Mouse (Mus musculus) stomach, embryonic 15.5 days (tissue): ENCODE data around the gene Reep3. TPM values are rescaled to one million over a fixed set of nuclear protein-coding genes. Genes with fewer than 3 reads are reported as not detected.

Experiments used
- ATAC-seq: fragments of 200-750 bp; cut with Nextera tagmentation; 2 replicates; pipeline ENCODE4 v1.8.0; 2017; ENCODE audit warnings: low read depth, moderate number of reproducible peaks, moderate TSS enrichment; ENCODE audit not compliant: insufficient read depth, low FRiP score
- H3K27ac ChIP-seq: fragments of 300-500 bp; sonication (generic); 2 replicates; pipeline ENCODE4 v1.5.1; 2015; ENCODE audit warnings: mild to moderate bottlenecking, inconsistent platforms
- H3K27me3 ChIP-seq: fragments of 300-500 bp; sonication (generic); replicated peaks from 2 replicates; pipeline ENCODE4 v1.6.1; 2015; ENCODE audit warnings: inconsistent platforms
- H3K36me3 ChIP-seq: fragments of 300-500 bp; sonication (generic); 2 replicates; pipeline ENCODE4 v1.6.1; 2015; ENCODE audit warnings: inconsistent platforms
- H3K4me1 ChIP-seq: fragments of 300-500 bp; sonication (generic); 2 replicates; pipeline ENCODE4 v1.6.1; 2015; ENCODE audit warnings: inconsistent platforms
- H3K4me2 ChIP-seq: fragments of 300-500 bp; sonication (generic); 2 replicates; pipeline ENCODE4 v1.6.1; 2015; ENCODE audit warnings: mild to moderate bottlenecking, inconsistent platforms
- H3K4me3 ChIP-seq: fragments of 300-500 bp; sonication (generic); replicated peaks from 2 replicates; pipeline ENCODE4 v1.5.1; 2015; ENCODE audit warnings: inconsistent platforms
- H3K9ac ChIP-seq: fragments of 300-500 bp; sonication (generic); 2 replicates; pipeline ENCODE4 v1.6.1; 2015; ENCODE audit warnings: inconsistent platforms
- H3K9me3 ChIP-seq: fragments of 300-500 bp; sonication (generic); 2 replicates; pipeline ENCODE4 v1.6.1; 2016; ENCODE audit warnings: inconsistent platforms
- WGBS: fragments of 180-500 bp; shearing (Covaris S2); methylation state at CpG from one replicate; pipeline ENCODE4 v1.1.7; 2015; 5-methylcytosine and 5-hydroxymethylcytosine counted together
- polyA plus RNA-seq: library from polyadenylated mRNA; unstranded; fragments of >200 nt; fragmentation: Nextera tagmentation; extraction: Ambion mirVana; gene quantifications from 2 replicates; pipeline ENCODE4 v1.2.1, GENCODE M21; 2015

Reep3 gene
- polyA plus RNA-seq, 1 experiment from 2014 or later = 47.6 TPM

DNA sequence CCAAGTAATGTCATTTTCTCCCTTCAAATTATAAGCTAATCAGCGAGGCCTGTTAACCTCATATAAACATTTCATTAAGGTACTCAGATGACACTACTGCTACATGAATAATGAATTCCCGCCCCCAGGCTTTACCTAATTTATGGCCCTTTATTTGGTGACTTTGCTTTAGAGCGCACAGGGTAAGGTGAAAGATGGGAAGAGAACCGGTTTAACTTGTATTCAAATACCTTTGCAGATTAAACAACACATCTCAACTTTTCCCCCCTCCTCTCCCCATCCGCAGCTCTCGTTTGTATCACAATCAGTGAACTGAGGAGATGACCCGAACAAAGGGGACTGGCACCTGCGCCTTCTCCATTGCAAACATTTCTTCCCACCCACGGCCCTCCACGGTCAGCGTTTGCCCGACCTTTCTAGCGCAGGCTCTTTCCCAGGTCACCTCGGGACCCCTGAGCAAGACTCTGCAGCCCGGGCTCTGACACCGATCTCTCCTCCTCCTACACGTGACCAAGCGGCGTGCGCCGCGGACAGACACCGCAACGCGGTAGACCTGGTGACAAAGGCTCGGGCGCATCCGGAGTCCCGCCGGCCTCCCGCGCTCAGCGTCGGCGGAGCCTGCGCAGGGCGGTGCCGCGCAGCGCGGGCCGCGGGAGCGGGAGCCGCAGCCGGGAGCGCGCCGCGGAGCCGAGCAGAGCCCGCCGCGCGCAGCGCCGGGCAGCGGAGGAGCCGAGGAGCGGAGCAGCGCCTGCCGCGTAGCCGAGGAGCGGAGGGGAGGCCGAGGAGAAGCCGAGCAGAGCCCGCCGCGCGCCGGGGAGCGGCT is 736 bp downstream of the Reep3 start, which contains the start of gene Jmjd1c:
Gene Jmjd1c, plus strand, starts transcription at position 328 of the 823 bp plus-strand sequence.
- H3K9ac ChIP-seq = peak within 1 kb of the TSS; percentile 98
- peaks cover 26% of the 10 kb centered on the region for H3K4me1 ChIP-seq
- no peaks in the 10 kb centered on the region for H3K27me3 ChIP-seq
- 1% methylated on average over 71 of the region's 73 CpGs for WGBS
- H3K9me3 ChIP-seq = no peaks in the 10 kb centered on the region
- H3K27ac ChIP-seq = peak within 1 kb of the TSS; percentile 99
- peak within 1 kb of the TSS; percentile 83 for H3K4me3 ChIP-seq
- peak; percentile 87 for ATAC-seq
- H3K36me3 ChIP-seq = 0 out of 2 replicates have a peak, but pooled peaks cover 3% of the 10 kb centered on the region
- H3K4me2 ChIP-seq = peak within 1 kb of the TSS; percentile 68

DNA sequence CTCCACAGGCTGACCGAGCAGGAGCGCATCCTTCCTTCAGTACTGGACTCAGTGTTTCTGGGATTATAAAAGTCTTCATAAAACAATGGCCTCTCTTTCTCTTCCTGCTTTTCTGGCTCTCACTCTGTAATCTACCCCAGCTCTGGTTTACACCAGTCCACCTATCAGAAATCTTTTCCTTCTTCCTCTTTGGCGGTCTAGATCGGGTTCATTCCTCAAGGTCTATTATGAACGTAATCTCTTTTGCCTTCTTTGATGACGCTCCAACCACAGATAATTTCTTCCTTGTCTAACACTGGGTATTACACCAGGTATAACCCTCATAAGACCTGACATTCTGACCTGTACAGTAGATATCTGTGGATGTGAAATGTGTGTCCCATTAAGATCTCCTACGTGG is 1.8 kb downstream of the Reep3 start:
- no peak overlapping the region for H3K9ac ChIP-seq
- no peak for ATAC-seq
- 0 out of 2 replicates have a peak, but pooled peaks cover 3% of the 10 kb centered on the region for H3K36me3 ChIP-seq
- peaks cover 16% of the 10 kb centered on the region for H3K4me1 ChIP-seq
- WGBS = 76% methylated on average over 7 of the region's 7 CpGs
- no peak overlapping the region for H3K4me3 ChIP-seq
- no peak overlapping the region for H3K27ac ChIP-seq
- H3K27me3 ChIP-seq = no peaks in the 10 kb centered on the region
- peak overlapping the region; percentile 68; the same call in 1 of the 2 replicates for H3K4me2 ChIP-seq
- H3K9me3 ChIP-seq = no peaks in the 10 kb centered on the region

DNA sequence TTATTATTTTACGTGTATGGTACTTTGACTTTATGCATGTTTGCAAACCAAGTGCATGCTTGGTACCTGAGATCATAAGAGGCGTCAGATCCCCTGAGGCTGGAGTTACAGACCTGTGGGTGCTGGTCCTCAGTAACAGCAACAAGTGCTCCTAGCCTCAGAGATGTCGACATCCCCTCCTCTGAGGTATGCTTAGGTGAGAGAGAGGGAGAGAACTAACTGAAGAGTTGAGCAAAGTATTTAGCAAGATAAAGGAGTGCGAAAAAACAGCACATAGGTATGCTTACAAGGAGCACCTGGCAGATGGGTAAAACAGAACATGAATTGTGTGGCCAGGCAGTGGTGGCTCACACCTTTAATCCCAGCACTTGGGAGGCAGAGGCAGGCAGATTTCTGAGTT is 6.1 kb downstream of the Reep3 start:
- H3K27ac ChIP-seq = no peak overlapping the region
- no peak for ATAC-seq
- no peak overlapping the region for H3K4me3 ChIP-seq
- H3K4me2 ChIP-seq = no peak overlapping the region
- 0 out of 2 replicates have a peak, but pooled peaks cover 6% of the 10 kb centered on the region for H3K4me1 ChIP-seq
- WGBS = 91% methylated on average over 4 of the region's 4 CpGs
- H3K27me3 ChIP-seq = no peaks in the 10 kb centered on the region
- H3K9ac ChIP-seq = no peak overlapping the region
- H3K36me3 ChIP-seq = 0 out of 2 replicates have a peak, but pooled peaks cover 3% of the 10 kb centered on the region
- H3K9me3 ChIP-seq = no peaks in the 10 kb centered on the region

DNA sequence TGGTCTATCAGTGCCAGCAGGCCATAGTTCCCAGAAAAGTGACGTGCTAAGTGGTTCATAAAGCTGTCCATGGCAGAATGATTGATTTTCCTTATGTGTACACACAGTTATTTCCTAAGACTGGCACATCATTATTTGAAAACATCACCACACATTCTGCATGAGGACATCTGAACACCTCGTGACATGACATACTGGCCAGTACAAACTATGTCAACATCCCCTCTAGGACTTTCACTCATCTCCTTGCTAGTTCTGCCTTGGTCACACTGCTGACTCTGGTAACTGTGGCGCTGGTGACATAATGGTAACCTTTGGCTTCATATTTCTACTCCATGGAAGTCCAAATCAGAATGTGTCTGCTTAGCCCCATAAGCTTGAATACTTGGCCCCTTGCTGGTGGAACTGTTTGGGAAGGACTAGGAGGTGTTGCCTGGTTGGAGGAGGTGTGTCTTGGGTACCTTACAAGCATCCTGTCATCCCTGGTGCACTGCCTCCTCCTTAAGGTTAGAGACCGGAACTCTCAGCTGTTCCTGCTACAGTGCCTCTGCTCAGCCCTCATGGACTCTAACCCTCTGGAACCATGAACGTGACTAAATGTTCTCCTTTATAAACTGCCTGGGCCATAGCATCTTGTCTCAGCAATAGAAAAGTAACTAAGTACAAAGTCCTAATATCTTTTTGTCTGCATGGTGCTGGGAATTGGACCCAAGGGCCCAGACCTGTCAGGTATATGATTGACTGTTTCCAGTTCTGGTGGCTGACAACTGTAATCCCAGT is 9.1 kb downstream of the Reep3 start:
- no peak for ATAC-seq
- Histone ChIP-seq H3K4me2 (no peak overlapping the region), H3K9ac (no peak overlapping the region), H3K4me3 (no peak overlapping the region), H3K4me1 (0 out of 2 replicates have a peak, but pooled peaks cover 6% of the 10 kb centered on the region), H3K27ac (no peak overlapping the region), H3K27me3 (no peaks in the 10 kb centered on the region), H3K9me3 (no peaks in the 10 kb centered on the region), H3K36me3 (no peaks in the 10 kb centered on the region)
- WGBS = 82% methylated on average over 5 of the region's 5 CpGs

DNA sequence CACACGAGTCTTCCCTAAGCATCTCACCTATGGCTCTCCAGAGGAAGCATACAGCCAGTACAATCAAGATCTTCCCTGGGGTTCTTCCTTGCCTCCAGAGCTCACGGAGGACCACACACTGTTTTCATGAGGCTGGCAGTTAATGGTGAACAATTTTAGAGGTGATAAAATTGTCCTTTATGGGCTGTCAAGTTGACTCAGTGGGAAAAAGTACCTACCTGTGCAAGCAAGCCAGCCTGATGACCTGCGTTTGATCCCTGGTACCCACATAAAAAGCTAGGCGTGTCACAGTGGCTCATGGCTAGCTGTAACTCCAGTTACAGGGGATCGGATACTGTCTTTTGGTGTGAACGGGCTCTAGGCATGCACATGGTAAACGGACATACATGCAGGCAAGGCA is 10.8 kb downstream of the Reep3 start:
- Histone ChIP-seq H3K4me2 (no peak overlapping the region), H3K27ac (no peak overlapping the region), H3K9me3 (no peaks in the 10 kb centered on the region), H3K36me3 (no peaks in the 10 kb centered on the region), H3K27me3 (no peaks in the 10 kb centered on the region), H3K4me3 (no peak overlapping the region), H3K4me1 (0 out of 2 replicates have a peak, but pooled peaks cover 8% of the 10 kb centered on the region), H3K9ac (no peak overlapping the region)
- 74% methylated on average over 7 of the region's 7 CpGs for WGBS
- ATAC-seq = no peak

DNA sequence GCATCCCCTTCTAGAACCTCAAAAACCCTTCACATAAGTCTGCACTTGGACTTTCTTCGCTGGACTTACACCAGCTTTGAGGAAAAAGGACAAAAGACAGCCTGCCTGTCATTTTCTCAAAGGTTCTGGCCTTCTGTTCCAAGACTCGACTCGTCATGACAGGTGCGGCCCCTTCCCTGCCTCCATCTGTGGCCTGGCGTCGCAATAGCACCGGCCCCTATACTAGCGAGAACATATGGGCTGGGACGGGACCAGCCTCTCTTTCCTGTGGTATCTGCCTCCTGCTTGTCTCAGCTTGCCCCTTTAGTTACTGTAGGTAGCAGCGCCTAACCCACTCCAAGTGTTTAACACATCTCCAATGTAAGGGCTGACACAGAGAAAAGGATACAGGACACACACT is 11.6 kb downstream of the Reep3 start:
- Histone ChIP-seq H3K4me3 (no peak overlapping the region), H3K4me1 (0 out of 2 replicates have a peak, but pooled peaks cover 8% of the 10 kb centered on the region), H3K27me3 (no peaks in the 10 kb centered on the region), H3K36me3 (no peaks in the 10 kb centered on the region), H3K27ac (no peak overlapping the region), H3K4me2 (no peak overlapping the region), H3K9me3 (no peaks in the 10 kb centered on the region), H3K9ac (no peak overlapping the region)
- WGBS = 86% methylated on average over 10 of the region's 10 CpGs
- no peak for ATAC-seq

DNA sequence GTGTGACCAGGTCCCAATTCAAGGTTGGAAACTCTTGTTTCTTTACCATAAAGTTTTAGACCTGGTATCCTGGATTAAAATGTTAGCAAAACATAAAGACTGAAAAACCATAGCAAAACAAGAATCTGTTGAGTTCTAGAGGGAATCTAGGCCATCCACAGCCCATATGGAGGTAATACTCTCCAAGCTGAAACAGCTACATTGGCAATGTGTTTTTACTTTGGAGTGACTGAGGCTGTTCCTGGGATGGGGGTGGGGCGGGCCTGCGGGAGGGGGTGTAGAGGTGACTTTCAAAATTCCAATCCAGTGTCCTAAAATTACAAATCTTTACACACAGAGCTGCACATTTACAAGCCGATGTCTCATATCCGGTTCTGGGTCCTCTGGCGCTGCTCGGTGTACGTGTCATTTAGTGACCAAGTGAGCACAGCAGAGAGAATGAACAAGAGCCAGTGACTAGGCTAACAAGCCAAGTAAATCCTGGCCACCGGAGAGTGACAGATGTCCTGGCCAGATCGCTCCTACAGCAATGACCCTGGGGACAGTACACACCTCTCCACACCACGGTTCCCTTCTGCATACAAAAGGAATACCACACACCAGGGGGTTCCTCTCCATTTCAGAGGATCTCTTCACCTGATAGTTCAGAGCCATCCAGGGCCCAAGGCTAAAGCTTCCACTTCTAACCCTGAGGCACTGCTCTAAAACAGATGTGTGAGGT is 13.1 kb downstream of the Reep3 start:
- Histone ChIP-seq H3K27ac (no peak overlapping the region), H3K9me3 (no peaks in the 10 kb centered on the region), H3K9ac (no peak overlapping the region), H3K4me2 (no peak overlapping the region), H3K27me3 (no peaks in the 10 kb centered on the region), H3K4me3 (no peak overlapping the region), H3K36me3 (no peaks in the 10 kb centered on the region), H3K4me1 (0 out of 2 replicates have a peak, but pooled peaks cover 8% of the 10 kb centered on the region)
- WGBS = 84% methylated on average over 10 of the region's 10 CpGs
- ATAC-seq = no peak

DNA sequence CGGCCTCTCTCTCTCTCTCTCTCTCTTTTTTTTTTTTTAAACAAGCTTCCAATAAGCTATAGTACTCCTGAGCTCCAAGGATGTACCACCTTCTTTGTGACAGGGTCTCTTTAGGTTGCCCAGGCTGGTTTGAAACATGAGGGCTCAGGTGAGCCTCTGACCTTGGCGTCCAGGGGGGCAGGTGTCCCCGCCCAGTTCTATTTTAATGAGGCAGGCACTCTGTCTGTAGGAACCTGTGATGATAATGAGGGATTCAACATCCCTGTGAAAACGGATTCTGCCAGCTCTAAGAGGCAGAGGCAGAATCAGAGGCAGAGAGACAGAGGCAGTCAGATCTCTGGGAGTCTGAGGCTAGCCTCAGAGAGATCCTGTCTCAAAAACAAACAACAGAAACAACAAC is 14.2 kb downstream of the Reep3 start:
- H3K4me1 ChIP-seq = 0 out of 2 replicates have a peak, but pooled peaks cover 8% of the 10 kb centered on the region
- no peak for ATAC-seq
- WGBS = 80% methylated on average over 4 of the region's 4 CpGs

DNA sequence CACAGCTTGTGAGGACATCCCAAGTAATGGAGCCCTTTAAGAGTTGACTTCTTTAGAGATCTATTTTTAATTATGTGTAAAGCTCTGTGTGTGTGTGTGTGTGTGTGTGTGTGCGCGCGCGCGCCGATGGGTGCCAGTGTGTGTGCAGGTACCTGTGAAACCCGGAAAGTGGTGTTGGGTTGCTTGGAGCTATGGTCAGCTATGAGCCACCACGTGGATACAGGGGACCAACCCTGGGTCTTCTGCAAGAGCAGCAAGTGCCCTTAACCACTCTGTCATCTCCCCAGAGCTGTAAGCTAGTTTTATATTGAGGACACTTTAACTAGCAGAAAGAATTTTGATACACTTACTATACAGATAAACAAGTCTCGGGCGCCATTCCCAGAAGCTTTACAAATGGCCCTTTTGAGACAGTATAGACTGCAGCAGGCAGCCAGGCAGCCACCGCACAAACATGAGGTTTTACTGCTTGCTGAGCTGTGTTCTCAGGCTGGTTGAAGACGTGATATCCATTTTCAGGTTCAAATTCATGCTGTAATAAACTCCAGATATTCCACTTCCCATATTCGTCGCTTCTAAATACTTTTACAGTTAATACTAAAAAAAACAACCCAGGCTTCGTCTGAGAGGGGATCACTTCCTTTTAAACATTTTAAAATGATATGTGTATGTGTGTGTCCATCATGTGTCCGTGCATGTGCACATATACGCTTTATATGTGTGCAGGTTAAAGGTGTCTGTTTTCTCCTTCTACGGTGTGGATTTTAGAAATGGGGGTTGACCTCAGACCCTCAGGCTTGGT is 15.3 kb downstream of the Reep3 start:
- H3K9ac ChIP-seq = no peak overlapping the region
- ATAC-seq = no peak
- WGBS = 65% methylated on average over 18 of the region's 18 CpGs
- no peaks in the 10 kb centered on the region for H3K27me3 ChIP-seq
- H3K9me3 ChIP-seq = no peaks in the 10 kb centered on the region
- no peaks in the 10 kb centered on the region for H3K36me3 ChIP-seq
- H3K4me1 ChIP-seq = peaks cover 6% of the 10 kb centered on the region; the same call in 1 of the 2 replicates
- no peak overlapping the region for H3K4me3 ChIP-seq
- no peak overlapping the region for H3K4me2 ChIP-seq
- no peak overlapping the region; the same call in 1 of the 2 replicates for H3K27ac ChIP-seq

More for the DNA sequence above, 14.2 kb downstream of the Reep3 start:
- Histone ChIP-seq H3K9ac (no peak overlapping the region), H3K27me3 (no peaks in the 10 kb centered on the region), H3K36me3 (no peaks in the 10 kb centered on the region), H3K4me2 (no peak overlapping the region), H3K9me3 (no peaks in the 10 kb centered on the region), H3K4me3 (no peak overlapping the region), H3K27ac (no peak overlapping the region)

DNA sequence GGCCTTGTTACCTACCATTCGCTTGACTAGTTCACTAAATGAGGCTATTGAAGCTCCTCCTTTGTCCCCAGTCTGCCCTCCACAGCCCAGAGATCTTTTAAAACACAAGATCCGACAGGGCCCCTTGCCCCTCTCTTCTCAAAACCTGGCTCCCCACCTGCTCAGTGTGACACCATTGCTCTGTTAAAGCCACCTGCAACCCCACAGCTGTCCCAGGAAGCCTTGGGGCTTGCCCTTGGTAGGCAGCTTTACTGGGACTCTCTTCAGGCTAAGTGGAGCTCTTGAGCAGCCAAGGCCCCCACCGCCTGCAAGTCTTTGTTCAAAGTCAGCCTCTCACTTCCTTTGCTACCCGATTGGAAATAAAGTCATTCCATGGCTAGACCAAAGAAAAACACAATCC is 17.7 kb downstream of the Reep3 start:
- Histone ChIP-seq H3K4me1 (peaks cover 2% of the 10 kb centered on the region; the same call in 1 of the 2 replicates), H3K4me3 (no peak overlapping the region), H3K27me3 (no peaks in the 10 kb centered on the region), H3K36me3 (no peaks in the 10 kb centered on the region), H3K9ac (no peak overlapping the region), H3K4me2 (no peak overlapping the region), H3K27ac (no peak overlapping the region), H3K9me3 (no peaks in the 10 kb centered on the region)
- ATAC-seq = no peak
- WGBS = 69% methylated on average over 4 of the region's 4 CpGs
